Mouse (Mus musculus): Measurements from ENCODE around the gene Zfp512. TPM values are rescaled to one million over a fixed set of nuclear protein-coding genes. Genes with fewer than 3 reads are reported as not detected.
"Not testable (repeated sequence)": the region's sequence is repeated elsewhere in the genome, so short reads cannot be mapped to it uniquely, and the experiment has no call there.

Zfp512 gene
- polyA plus RNA-seq, 1 experiment from 2014 or later, result 55.5 TPM

- H3K9ac ChIP-seq (replicated peaks; ENCODE audit: low read depth, low read length), result peak within 1 kb of the TSS; percentile 59
- peak; percentile 80; the same call in 1 of the 2 replicates for ATAC-seq (ENCODE audit: insufficient number of reproducible peaks, insufficient read depth, low FRiP score, low read depth)
- WGBS, result under 1% methylated on average over 28 of the region's 28 CpGs
- H3K4me2 ChIP-seq (replicated peaks; ENCODE audit: low read depth, low read length), result peak within 1 kb of the TSS; percentile 97
- H3K27ac ChIP-seq (ENCODE audit: low read length), result peak within 1 kb of the TSS; percentile 80
- peak within 1 kb of the TSS; percentile 81 for H3K4me3 ChIP-seq (ENCODE audit: low read depth, low read length)
- peaks cover 29% of the 10 kb centered on the region for H3K36me3 ChIP-seq (ENCODE audit: control insufficient read depth, insufficient read depth, low read length)
- no peaks in the 10 kb centered on the region for H3K9me3 ChIP-seq (ENCODE audit: control insufficient read depth, low read depth, low read length)
- H3K4me1 ChIP-seq (ENCODE audit: control insufficient read depth, insufficient read depth, low read length), result peaks cover 14% of the 10 kb centered on the region
- H3K27me3 ChIP-seq (ENCODE audit: control insufficient read depth, insufficient read depth, low read length), result no peaks in the 10 kb centered on the region
Observed at GRCm38 (mm10) chr5:31526354-31527116, 74.3 kb downstream of the Zfp512 start, which contains the start of gene Slc4a1ap. Gene Slc4a1ap (plus strand): TSS chr5:31526995.

- ATAC-seq (ENCODE audit: insufficient number of reproducible peaks, insufficient read depth, low FRiP score, low read depth), result no peak
- 2% methylated on average over 40 of the region's 40 CpGs for WGBS
- H3K9me3 ChIP-seq (ENCODE audit: control insufficient read depth, low read depth, low read length), result no peaks in the 10 kb centered on the region
Observed at GRCm38 (mm10) chr5:31527117-31527680, 75.0 kb downstream of the Zfp512 start.

GRCm38 (mm10) chr5:31527707-31528106 lies 75.5 kb downstream of the Zfp512 start, which contains the start of gene Supt7l:
Gene Supt7l (minus strand): TSS chr5:31527807.
- ATAC-seq (ENCODE audit: insufficient number of reproducible peaks, insufficient read depth, low FRiP score, low read depth); H3K9me3 ChIP-seq (ENCODE audit: control insufficient read depth, low read depth, low read length); H3K27me3 ChIP-seq (ENCODE audit: control insufficient read depth, insufficient read depth, low read length): not testable (repeated sequence)
- H3K4me1 ChIP-seq (ENCODE audit: control insufficient read depth, insufficient read depth, low read length), result peaks cover 14% of the 10 kb centered on the region
- peaks cover 33% of the 10 kb centered on the region for H3K36me3 ChIP-seq (ENCODE audit: control insufficient read depth, insufficient read depth, low read length)
- H3K9ac ChIP-seq (replicated peaks; ENCODE audit: low read depth, low read length), result peak within 1 kb of the TSS; percentile 59
- WGBS, result 80% methylated on average over 11 of the region's 11 CpGs
- peak within 1 kb of the TSS; percentile 97 for H3K4me2 ChIP-seq (replicated peaks; ENCODE audit: low read depth, low read length)
- peak within 1 kb of the TSS; percentile 81 for H3K4me3 ChIP-seq (ENCODE audit: low read depth, low read length)
- H3K27ac ChIP-seq (ENCODE audit: low read length), result peak within 1 kb of the TSS; percentile 80

More at GRCm38 (mm10) chr5:31527117-31527680, 75.0 kb downstream of the Zfp512 start:
- Histone ChIP-seq H3K4me3 (ENCODE audit: low read depth, low read length) (peak overlapping the region; percentile 81), H3K36me3 (ENCODE audit: control insufficient read depth, insufficient read depth, low read length) (peaks cover 31% of the 10 kb centered on the region), H3K4me1 (ENCODE audit: control insufficient read depth, insufficient read depth, low read length) (peaks cover 14% of the 10 kb centered on the region), H3K27ac (ENCODE audit: low read length) (peak overlapping the region; percentile 80; the same call in 1 of the 2 replicates), H3K27me3 (ENCODE audit: control insufficient read depth, insufficient read depth, low read length) (no peaks in the 10 kb centered on the region), H3K9ac (replicated peaks; ENCODE audit: low read depth, low read length) (peak overlapping the region; percentile 59), H3K4me2 (replicated peaks; ENCODE audit: low read depth, low read length) (peak overlapping the region; percentile 97)

DNA sequence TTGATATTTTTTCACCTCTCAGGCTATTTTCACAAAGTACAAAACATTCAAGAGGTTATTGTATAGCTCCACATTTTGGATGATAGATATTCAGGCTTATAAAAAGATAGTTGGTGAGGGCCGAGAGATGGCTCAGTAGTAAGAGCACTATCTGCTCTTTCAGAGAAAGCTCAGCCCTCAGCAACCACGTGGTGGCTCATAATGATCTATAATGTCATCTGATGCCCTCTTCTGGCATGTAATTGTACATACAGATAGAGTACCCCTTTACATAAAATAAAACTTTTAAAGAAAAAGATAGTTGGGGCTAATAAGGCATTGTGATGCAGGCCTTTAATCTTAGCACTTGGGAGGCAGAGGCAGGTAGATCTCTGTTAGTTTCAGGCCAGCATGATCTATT lies 76.3 kb downstream of the Zfp512 start:
- 59% methylated on average over 2 of the region's 2 CpGs for WGBS
- Histone ChIP-seq H3K4me2 (replicated peaks; ENCODE audit: low read depth, low read length) (no peak overlapping the region), H3K27me3 (ENCODE audit: control insufficient read depth, insufficient read depth, low read length) (no peaks in the 10 kb centered on the region), H3K9ac (replicated peaks; ENCODE audit: low read depth, low read length) (no peak overlapping the region), H3K4me3 (ENCODE audit: low read depth, low read length) (no peak overlapping the region), H3K27ac (ENCODE audit: low read length) (no peak overlapping the region), H3K36me3 (ENCODE audit: control insufficient read depth, insufficient read depth, low read length) (peaks cover 36% of the 10 kb centered on the region), H3K4me1 (ENCODE audit: control insufficient read depth, insufficient read depth, low read length) (peaks cover 14% of the 10 kb centered on the region), H3K9me3 (ENCODE audit: control insufficient read depth, low read depth, low read length) (no peaks in the 10 kb centered on the region)
- ATAC-seq (ENCODE audit: insufficient number of reproducible peaks, insufficient read depth, low FRiP score, low read depth), result no peak

Other genes starting within 250 kb of the Zfp512 start
- gene Ppm1g, start 231.7 kb upstream of the Zfp512 start, polyA plus RNA-seq (2014; fragmentation: Nextera tagmentation; extraction: Ambion mirVana), result 108 and 112 TPM in 2 replicates
- gene Nrbp1, start 211.6 kb upstream of the Zfp512 start, polyA plus RNA-seq (2014; fragmentation: Nextera tagmentation; extraction: Ambion mirVana), result 168 and 169 TPM in 2 replicates
- 0.51 and 1.0 TPM in 2 replicates for gene Gm9970, start 211.2 kb upstream of the Zfp512 start, polyA plus RNA-seq (2014; fragmentation: Nextera tagmentation; extraction: Ambion mirVana)
- gene Krtcap3, start 200.7 kb upstream of the Zfp512 start, polyA plus RNA-seq (2014; fragmentation: Nextera tagmentation; extraction: Ambion mirVana), result 63.6 and 68.9 TPM in 2 replicates
- 35.5 and 41.4 TPM in 2 replicates for gene Ift172, start 161.3 kb upstream of the Zfp512 start, polyA plus RNA-seq (2014; fragmentation: Nextera tagmentation; extraction: Ambion mirVana)
- 44.4 and 46.0 TPM in 2 replicates for gene Fndc4, start 156.4 kb upstream of the Zfp512 start, polyA plus RNA-seq (2014; fragmentation: Nextera tagmentation; extraction: Ambion mirVana)
- gene Gckr, start 155.0 kb upstream of the Zfp512 start, polyA plus RNA-seq (2014; fragmentation: Nextera tagmentation; extraction: Ambion mirVana), result 0.32 TPM in 1 of 2 replicates, not detected in the other
- not detected in 2 replicates for gene 4930548H24Rik, start 33.3 kb downstream of the Zfp512 start, polyA plus RNA-seq (2014; fragmentation: Nextera tagmentation; extraction: Ambion mirVana)
- gene Gpn1, start 42.3 kb downstream of the Zfp512 start, polyA plus RNA-seq (2014; fragmentation: Nextera tagmentation; extraction: Ambion mirVana), result 54.2 and 66.3 TPM in 2 replicates
- 30.5 and 35.5 TPM in 2 replicates for gene Slc4a1ap, start 74.6 kb downstream of the Zfp512 start, polyA plus RNA-seq (2014; fragmentation: Nextera tagmentation; extraction: Ambion mirVana)
- gene Supt7l, start 75.4 kb downstream of the Zfp512 start, polyA plus RNA-seq (2014; fragmentation: Nextera tagmentation; extraction: Ambion mirVana), result 20.7 and 21.4 TPM in 2 replicates
- gene Mrpl33, start 144.5 kb downstream of the Zfp512 start, polyA plus RNA-seq (2014; fragmentation: Nextera tagmentation; extraction: Ambion mirVana), result 301 and 326 TPM in 2 replicates
- 2.2 and 3.3 TPM in 2 replicates for gene Rbks, start 245.2 kb downstream of the Zfp512 start, polyA plus RNA-seq (2014; fragmentation: Nextera tagmentation; extraction: Ambion mirVana)
- 59.6 and 62.9 TPM in 2 replicates for gene Babam2, start 245.3 kb downstream of the Zfp512 start, polyA plus RNA-seq (2014; fragmentation: Nextera tagmentation; extraction: Ambion mirVana)